Mouse (Mus musculus) liver, embryonic 16.5 days (tissue): ENCODE measurements around the gene Bub3. TPM values are rescaled to one million over a fixed set of nuclear protein-coding genes. Genes with fewer than 3 reads are reported as not detected.

Source experiments
- ATAC-seq: fragments of 200-750 bp; cut with Nextera tagmentation; 2 replicates; pipeline ENCODE4 v1.8.0; 2017; ENCODE audit warnings: low read depth, mild to moderate bottlenecking, moderate number of reproducible peaks, moderate library complexity
- H3K27ac ChIP-seq: fragments of 300-500 bp; sonication (generic); 2 replicates; pipeline ENCODE4 v1.5.1; 2014; ENCODE audit warnings: mild to moderate bottlenecking, low read length
- H3K27me3 ChIP-seq: fragments of 300-500 bp; sonication (generic); 2 replicates; pipeline ENCODE4 v1.6.1; 2014; ENCODE audit warnings: low read depth, low read length, mixed read lengths; ENCODE audit not compliant: control insufficient read depth, insufficient read depth
- H3K36me3 ChIP-seq: fragments of 300-500 bp; sonication (generic); 2 replicates; pipeline ENCODE4 v1.6.1; 2014; ENCODE audit warnings: mild to moderate bottlenecking; ENCODE audit not compliant: control insufficient read depth, insufficient read depth
- H3K4me1 ChIP-seq: fragments of 300-500 bp; sonication (generic); 2 replicates; pipeline ENCODE4 v1.6.1; 2014; ENCODE audit warnings: low read depth, low read length, mixed read lengths; ENCODE audit not compliant: control insufficient read depth
- H3K4me2 ChIP-seq: fragments of 300-500 bp; sonication (generic); 2 replicates; pipeline ENCODE4 v1.6.1; 2014; ENCODE audit warnings: low read depth, low read length, mixed read lengths
- H3K4me3 ChIP-seq: fragments of 300-500 bp; sonication (generic); 2 replicates; pipeline ENCODE4 v1.5.1; 2014; ENCODE audit warnings: low read depth, mild to moderate bottlenecking, low read length
- H3K9ac ChIP-seq: fragments of 300-500 bp; sonication (generic); 2 replicates; pipeline ENCODE4 v1.6.1; 2014; ENCODE audit warnings: low read depth, low read length
- H3K9me3 ChIP-seq: fragments of 300-500 bp; sonication (generic); replicated peaks from 2 replicates; pipeline ENCODE4 v1.6.1; 2016; ENCODE audit warnings: low read length; ENCODE audit not compliant: control insufficient read depth
- WGBS: fragments of 180-500 bp; shearing (Covaris S2); extraction: QIAGEN DNeasy Blood & Tissue Kit; methylation state at CpG from one replicate; pipeline ENCODE4 v1.1.7; 2014; ENCODE audit not compliant: insufficient replicate concordance; 5-methylcytosine and 5-hydroxymethylcytosine counted together
- polyA plus RNA-seq: library from polyadenylated mRNA; unstranded; fragments of >200 nt; fragmentation: Nextera tagmentation; extraction: Ambion mirVana; gene quantifications from 2 replicates; pipeline ENCODE4 v1.2.1, GENCODE M21; 2015

Bub3 gene
- polyA plus RNA-seq, 1 experiment from 2014 or later, result 92.4 TPM

DNA sequence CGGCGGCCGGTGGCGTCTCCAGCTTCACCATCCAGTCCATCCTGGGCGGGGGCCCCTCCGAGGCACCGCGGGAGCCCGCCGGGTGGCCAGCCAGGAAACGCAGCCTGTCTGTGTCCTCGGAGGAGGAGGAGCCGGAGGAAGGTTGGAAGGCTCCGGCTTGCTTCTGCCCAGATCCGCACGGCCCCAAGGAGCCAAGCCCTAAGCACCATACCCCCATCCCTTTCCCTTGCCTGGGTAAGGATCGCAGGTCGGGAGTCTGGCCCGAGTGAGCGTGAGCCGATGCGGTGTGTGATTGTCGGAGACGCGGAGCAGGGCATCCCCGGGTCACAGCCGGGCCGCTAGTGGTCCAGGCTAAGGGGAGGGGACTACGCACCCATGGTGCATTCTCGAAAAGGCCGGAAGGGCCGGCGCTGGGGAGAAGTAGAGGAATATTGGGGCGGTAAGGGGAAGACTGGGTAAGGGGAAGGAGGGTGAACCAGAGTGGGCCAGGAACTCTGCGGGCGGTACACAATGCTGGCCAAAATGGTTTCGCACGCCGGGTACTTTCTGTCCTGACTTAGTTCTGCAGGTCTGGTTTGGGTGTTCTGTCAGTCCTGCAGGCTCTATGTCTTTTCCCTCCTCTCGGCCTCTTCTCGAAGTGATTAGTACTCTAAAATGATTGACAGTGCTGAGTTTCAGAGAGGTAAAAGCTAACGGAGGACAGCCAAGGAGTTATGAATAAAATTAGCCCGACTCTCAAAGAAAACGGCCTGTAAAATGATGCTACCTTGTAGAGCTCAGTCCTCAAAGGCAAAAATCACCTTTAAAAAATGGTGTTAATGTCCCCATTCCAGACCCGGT is 5.5 kb upstream of the Bub3 start:
- Histone ChIP-seq H3K36me3 (no peaks in the 10 kb centered on the region), H3K4me3 (peak overlapping the region; percentile 34), H3K27me3 (peaks cover 97% of the 10 kb centered on the region), H3K9me3 (no peaks in the 10 kb centered on the region), H3K4me1 (peaks cover 2% of the 10 kb centered on the region; the same call in 1 of the 2 replicates), H3K4me2 (peak overlapping the region; percentile 30; the same call in 1 of the 2 replicates), H3K27ac (no peak overlapping the region), H3K9ac (no peak overlapping the region)
- ATAC-seq, result no peak; the same call in 1 of the 2 replicates
- WGBS, result 2% methylated on average over 45 of the region's 45 CpGs

DNA sequence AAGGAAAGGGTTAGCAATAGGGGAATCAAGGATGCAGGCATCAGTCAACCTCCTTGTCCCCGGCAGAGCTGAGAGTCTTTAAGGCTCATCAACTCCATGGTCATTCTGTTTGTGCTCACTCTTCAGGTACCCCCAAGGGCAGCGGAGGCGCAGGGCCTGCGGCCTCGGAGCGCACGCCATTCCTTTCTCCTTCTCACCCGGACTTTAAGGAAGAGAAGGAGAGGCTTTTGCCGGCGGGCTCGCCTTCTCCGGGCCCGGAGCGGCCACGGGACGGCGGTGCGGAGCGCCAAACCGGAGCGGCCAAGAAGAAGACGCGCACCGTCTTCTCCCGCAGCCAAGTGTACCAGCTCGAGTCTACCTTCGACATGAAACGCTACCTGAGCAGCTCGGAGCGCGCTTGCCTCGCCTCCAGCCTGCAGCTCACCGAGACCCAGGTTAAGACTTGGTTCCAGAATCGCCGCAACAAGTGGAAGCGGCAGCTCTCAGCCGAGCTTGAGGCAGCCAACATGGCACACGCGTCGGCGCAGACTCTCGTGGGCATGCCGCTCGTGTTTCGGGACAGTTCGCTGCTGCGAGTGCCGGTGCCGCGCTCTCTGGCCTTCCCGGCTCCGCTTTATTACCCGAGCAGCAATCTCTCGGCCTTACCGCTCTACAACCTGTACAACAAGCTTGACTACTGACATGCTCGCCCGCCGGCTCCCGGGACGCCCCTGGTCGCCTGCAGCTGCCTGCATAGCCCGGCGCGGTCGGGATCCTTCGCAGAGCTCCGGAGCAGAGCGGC is 4.5 kb upstream of the Bub3 start:
- Histone ChIP-seq H3K4me1 (peaks cover 3% of the 10 kb centered on the region; the same call in 1 of the 2 replicates), H3K9ac (no peak overlapping the region), H3K4me3 (peak overlapping the region; percentile 11), H3K36me3 (no peaks in the 10 kb centered on the region), H3K27ac (no peak overlapping the region), H3K9me3 (no peaks in the 10 kb centered on the region), H3K27me3 (peaks cover 87% of the 10 kb centered on the region), H3K4me2 (no peak overlapping the region)
- 2% methylated on average over 67 of the region's 68 CpGs for WGBS
- no peak for ATAC-seq

DNA sequence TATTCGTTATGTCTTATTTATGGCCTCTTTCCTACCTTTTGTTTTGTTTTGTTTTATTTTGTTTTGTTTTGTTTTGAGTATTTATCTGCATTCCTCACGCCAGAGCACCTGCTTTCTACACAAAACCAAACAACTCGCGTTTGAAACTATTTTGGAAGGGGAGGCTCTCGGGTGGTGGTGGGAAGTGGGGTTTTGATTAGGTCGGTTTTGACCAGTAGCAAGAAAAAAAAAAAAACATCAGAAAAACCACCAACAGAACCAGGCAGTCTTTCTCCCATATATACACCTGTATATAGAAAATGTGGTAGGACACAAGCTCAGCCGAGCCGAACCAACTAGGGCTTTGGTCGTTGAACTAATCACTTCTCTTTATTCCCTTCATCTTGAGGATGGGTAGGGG is 3.9 kb upstream of the Bub3 start:
- Histone ChIP-seq H3K36me3 (no peaks in the 10 kb centered on the region), H3K27me3 (peaks cover 81% of the 10 kb centered on the region), H3K27ac (no peak overlapping the region), H3K4me2 (no peak overlapping the region), H3K9ac (no peak overlapping the region), H3K4me3 (no peak overlapping the region), H3K4me1 (peaks cover 4% of the 10 kb centered on the region), H3K9me3 (no peaks in the 10 kb centered on the region)
- 2% methylated on average over 9 of the region's 9 CpGs for WGBS
- ATAC-seq, result no peak

DNA sequence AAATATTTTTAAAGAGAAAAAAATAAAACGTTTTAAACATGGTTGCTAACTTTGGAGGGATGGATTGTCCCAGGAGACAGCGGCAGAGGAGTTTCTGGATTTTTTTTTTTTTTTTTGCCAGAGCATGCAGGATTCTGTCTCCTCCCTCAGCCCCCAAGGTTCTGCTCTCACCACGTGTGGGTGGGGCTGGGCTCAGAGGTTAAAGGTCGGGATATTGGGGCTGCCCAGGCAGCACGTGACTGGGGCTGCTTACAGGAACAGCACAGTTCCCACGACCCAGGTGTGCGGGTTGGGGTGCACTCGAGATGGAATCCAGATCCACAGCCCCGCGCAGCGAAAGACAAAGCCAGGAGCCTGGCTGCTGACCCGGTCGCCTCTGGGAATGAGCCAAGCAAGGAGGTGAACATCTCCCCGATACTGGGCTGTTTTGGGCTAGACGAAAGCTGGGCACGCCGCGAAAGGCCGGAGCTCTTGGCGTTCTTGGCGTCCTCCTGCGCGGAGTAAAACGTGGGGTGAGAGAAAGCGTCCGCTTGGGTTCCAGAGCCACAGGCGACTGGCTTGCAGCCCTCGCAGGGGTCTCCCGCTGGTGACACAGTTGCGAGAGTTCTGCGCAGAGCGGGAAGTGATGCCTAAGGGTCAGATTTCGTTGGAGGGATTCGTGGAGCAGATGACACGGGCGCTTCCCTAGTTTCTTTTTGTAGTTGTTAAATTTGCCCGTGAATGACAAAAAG is 3.3 kb upstream of the Bub3 start:
- no peak overlapping the region for H3K9ac ChIP-seq
- ATAC-seq, result no peak
- no peak overlapping the region for H3K4me2 ChIP-seq
- H3K27ac ChIP-seq, result no peak overlapping the region
- peaks cover 7% of the 10 kb centered on the region for H3K4me1 ChIP-seq
- H3K36me3 ChIP-seq, result no peaks in the 10 kb centered on the region
- H3K4me3 ChIP-seq, result peak overlapping the region; percentile 16; the same call in 1 of the 2 replicates
- under 1% methylated on average over 37 of the region's 37 CpGs for WGBS
- H3K27me3 ChIP-seq, result peaks cover 75% of the 10 kb centered on the region
- H3K9me3 ChIP-seq, result no peaks in the 10 kb centered on the region

DNA sequence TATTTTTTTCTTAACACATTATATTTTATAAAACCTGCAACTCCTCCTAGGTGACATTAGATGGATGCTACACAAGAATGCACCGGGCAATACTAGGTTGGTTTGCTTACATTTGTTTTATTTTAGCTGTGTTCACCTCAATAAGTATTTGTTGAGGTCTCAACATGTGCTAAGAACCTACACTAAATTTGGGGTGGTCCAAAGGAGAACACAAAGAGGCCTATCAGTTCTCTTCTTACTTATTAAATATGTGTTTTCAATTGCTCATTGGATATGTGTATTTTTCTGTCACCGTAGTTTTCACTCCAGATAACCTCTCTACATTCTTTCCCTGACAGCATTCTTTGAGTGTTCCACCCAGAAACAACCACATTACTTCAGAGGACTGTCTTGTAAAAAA is 2.3 kb upstream of the Bub3 start:
- Histone ChIP-seq H3K27me3 (peaks cover 65% of the 10 kb centered on the region), H3K4me3 (no peak overlapping the region), H3K4me2 (no peak overlapping the region), H3K27ac (no peak overlapping the region), H3K9me3 (no peaks in the 10 kb centered on the region), H3K36me3 (peaks cover 9% of the 10 kb centered on the region), H3K4me1 (peaks cover 15% of the 10 kb centered on the region), H3K9ac (no peak overlapping the region)
- no peak for ATAC-seq
- WGBS, result 39% methylated on average over 2 of the region's 2 CpGs

DNA sequence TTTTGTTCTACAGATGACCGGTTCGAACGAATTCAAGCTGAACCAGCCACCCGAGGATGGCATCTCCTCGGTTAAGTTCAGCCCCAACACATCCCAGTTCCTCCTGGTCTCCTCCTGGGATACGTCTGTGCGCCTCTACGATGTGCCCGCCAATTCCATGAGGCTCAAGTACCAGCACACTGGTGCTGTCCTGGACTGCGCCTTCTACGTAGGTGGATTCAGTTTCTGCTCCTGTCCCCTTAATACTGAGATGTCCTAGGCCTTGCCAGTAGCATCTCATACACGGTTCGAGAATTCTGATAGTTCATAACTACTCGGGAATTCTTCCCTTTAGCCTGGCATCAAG is 648 bp downstream of the Bub3 start:
- Histone ChIP-seq H3K27me3 (peaks cover 36% of the 10 kb centered on the region), H3K4me1 (peaks cover 15% of the 10 kb centered on the region), H3K4me2 (peak overlapping the region; percentile 73), H3K4me3 (peak overlapping the region; percentile 96), H3K36me3 (peaks cover 33% of the 10 kb centered on the region), H3K9ac (peak overlapping the region; percentile 98), H3K27ac (peak overlapping the region; percentile 91), H3K9me3 (no peaks in the 10 kb centered on the region)
- peak; percentile 59 for ATAC-seq
- under 1% methylated on average over 14 of the region's 14 CpGs for WGBS

DNA sequence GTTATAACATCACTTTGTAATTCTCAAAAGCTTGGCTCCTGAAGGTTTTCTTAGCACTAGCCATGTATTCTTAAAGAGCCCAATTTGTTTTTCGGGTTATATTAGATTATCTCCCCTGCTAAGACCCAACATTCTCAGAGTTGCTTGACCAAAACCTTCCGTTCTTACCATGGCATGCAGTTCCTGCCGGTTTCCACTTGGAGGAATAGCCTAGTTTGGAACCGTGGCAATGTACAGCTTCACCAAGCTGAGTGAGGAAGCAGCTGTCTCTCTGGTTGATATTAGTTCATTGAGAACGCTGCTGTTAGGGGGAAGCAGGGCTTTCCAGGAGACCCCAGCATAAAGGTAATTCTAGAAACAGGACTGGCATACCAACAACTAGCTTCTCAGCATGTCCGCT is 15.2 kb downstream of the Bub3 start:
- H3K27me3 ChIP-seq, result no peaks in the 10 kb centered on the region
- no peaks in the 10 kb centered on the region for H3K4me1 ChIP-seq
- H3K9ac ChIP-seq, result no peak overlapping the region
- H3K4me2 ChIP-seq, result no peak overlapping the region
- ATAC-seq, result no peak
- H3K4me3 ChIP-seq, result no peak overlapping the region
- peaks cover 26% of the 10 kb centered on the region for H3K36me3 ChIP-seq
- 76% methylated on average over 6 of the region's 6 CpGs for WGBS
- no peak overlapping the region for H3K27ac ChIP-seq
- H3K9me3 ChIP-seq, result no peaks in the 10 kb centered on the region

DNA sequence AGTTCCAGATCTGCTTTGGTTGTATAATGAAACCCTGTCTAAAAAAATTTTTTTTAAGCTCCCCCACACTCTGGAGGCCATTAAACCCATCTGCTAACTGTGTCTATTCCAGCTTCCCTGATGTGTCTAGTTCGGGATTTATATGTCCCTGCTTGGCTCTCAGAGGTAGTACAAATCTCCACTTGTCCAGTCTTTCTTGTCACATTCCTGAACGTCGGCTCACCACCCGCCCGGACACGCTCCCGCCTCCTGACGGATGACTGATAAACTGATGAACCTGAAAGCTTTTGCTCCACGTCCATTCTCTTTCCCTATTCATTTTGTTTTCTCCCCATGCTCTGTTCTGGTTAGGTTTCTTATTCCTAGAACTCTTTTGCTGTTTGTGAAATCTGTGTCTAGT is 22.2 kb downstream of the Bub3 start:
- no peak for ATAC-seq
- Histone ChIP-seq H3K9me3 (no peaks in the 10 kb centered on the region), H3K4me3 (no peak overlapping the region), H3K36me3 (no peaks in the 10 kb centered on the region), H3K27ac (no peak overlapping the region), H3K4me2 (no peak overlapping the region), H3K27me3 (no peaks in the 10 kb centered on the region), H3K9ac (no peak overlapping the region), H3K4me1 (no peaks in the 10 kb centered on the region)
- WGBS, result 69% methylated on average over 9 of the region's 9 CpGs
